Mouse (Mus musculus) thymus, adult 2 months (tissue): ENCODE measurements around the gene Alox12b.

Experiments used
- CTCF ChIP-seq: fragments of 200-500 bp; IDR thresholded peaks from 2 replicates; pipeline ENCODE4 v1.5.1; 2012; ENCODE audit warnings: mild to moderate bottlenecking, control low read depth, low read length, moderate library complexity, borderline replicate concordance; ENCODE audit not compliant: control insufficient read depth, poor library complexity, insufficient read depth; ENCODE audit errors: extremely low read depth
- POLR2A ChIP-seq: fragments of 200-500 bp; IDR thresholded peaks from 2 replicates; pipeline ENCODE4 v1.6.1; 2012; ENCODE audit warnings: mild to moderate bottlenecking, low read length, control low read depth, moderate library complexity; ENCODE audit not compliant: control insufficient read depth, poor library complexity, insufficient read depth; ENCODE audit errors: extremely low read depth

- TF ChIP-seq CTCF (no peak), POLR2A (no peak)
These were observed 36.1 kb downstream of the Alox12b start for GRCm38 (mm10) chr11:69192840-69193239.
